Mouse (Mus musculus): ENCODE data around the gene Traf3ip3. TPM values are rescaled to one million over a fixed set of nuclear protein-coding genes. Genes with fewer than 3 reads are reported as not detected.

The Traf3ip3 gene
- polyA plus RNA-seq, 1 experiment from 2014 or later = 1.4 TPM

DNA sequence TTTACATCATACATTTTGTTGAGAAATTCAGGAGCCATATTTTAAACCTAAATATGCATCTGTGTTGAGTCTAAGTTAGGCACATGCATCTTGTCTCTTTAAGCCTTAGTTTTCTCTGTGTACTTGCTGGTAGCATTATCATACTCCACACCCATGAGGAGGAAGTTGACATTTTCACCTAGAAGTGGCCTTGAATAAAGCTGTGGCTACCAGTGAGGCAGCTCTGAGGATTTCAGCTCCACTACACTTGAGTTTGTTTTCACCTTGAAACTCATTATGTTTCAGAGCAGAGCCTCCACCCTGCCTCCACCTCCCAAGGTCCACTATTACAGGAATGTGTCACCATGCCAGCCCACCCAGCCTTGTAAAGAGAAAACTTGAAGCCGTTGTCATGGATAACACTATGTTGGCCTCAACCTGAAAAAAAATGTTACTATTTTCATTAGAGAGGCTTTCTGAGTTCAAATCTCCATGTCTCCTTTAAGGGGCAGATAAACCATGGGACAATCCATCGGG, 32.7 kb upstream of the Traf3ip3 start:
- no peak overlapping the region for H3K9ac ChIP-seq (ENCODE audit: low read length)
- no peak overlapping the region for H3K4me2 ChIP-seq
- no peaks in the 10 kb centered on the region for H3K4me1 ChIP-seq (ENCODE audit: control insufficient read depth, insufficient read depth, low read length)
- ATAC-seq (ENCODE audit: low FRiP score) (no peak), DNase-seq (ENCODE audit: low spot score, missing footprints) (no peak)
- H3K27ac ChIP-seq (ENCODE audit: low read depth, low read length) = no peak overlapping the region
- no peak overlapping the region for H3K4me3 ChIP-seq (ENCODE audit: low read depth, low read length)
- no peaks in the 10 kb centered on the region for H3K9me3 ChIP-seq (ENCODE audit: control insufficient read depth, low read length)
- WGBS = 93% methylated on average over 2 of the region's 2 CpGs
- no peaks in the 10 kb centered on the region for H3K36me3 ChIP-seq (ENCODE audit: control insufficient read depth, insufficient read depth, low read length)
- H3K27me3 ChIP-seq (ENCODE audit: control insufficient read depth, insufficient read depth, low read length) = no peaks in the 10 kb centered on the region; the same call in 1 of the 2 replicates

- no peaks in the 10 kb centered on the region for H3K36me3 ChIP-seq (ENCODE audit: control insufficient read depth, insufficient read depth, low read length)
- no peak overlapping the region for H3K27ac ChIP-seq (ENCODE audit: low read depth, low read length)
- H3K9ac ChIP-seq (ENCODE audit: low read length) = no peak overlapping the region
- H3K4me1 ChIP-seq (ENCODE audit: control insufficient read depth, insufficient read depth, low read length) = 0 out of 2 replicates have a peak, but pooled peaks cover 2% of the 10 kb centered on the region
- DNase-seq (ENCODE audit: low spot score, missing footprints) (no peak), ATAC-seq (ENCODE audit: low FRiP score) (no peak)
- WGBS = 90% methylated on average over 2 of the region's 2 CpGs
- H3K27me3 ChIP-seq (ENCODE audit: control insufficient read depth, insufficient read depth, low read length) = no peaks in the 10 kb centered on the region; the same call in 1 of the 2 replicates
- H3K4me2 ChIP-seq = no peak overlapping the region
- no peak overlapping the region for H3K4me3 ChIP-seq (ENCODE audit: low read depth, low read length)
- H3K9me3 ChIP-seq (ENCODE audit: control insufficient read depth, low read length) = no peaks in the 10 kb centered on the region
Measured at GRCm38 (mm10) chr1:193232732-193233131, 31.2 kb upstream of the Traf3ip3 start.

- no peak for ATAC-seq (ENCODE audit: low FRiP score)
- H3K27ac ChIP-seq (ENCODE audit: low read depth, low read length) = no peak overlapping the region
- H3K9me3 ChIP-seq (ENCODE audit: control insufficient read depth, low read length) = no peaks in the 10 kb centered on the region
- no peak overlapping the region for H3K4me2 ChIP-seq
- H3K36me3 ChIP-seq (ENCODE audit: control insufficient read depth, insufficient read depth, low read length) = no peaks in the 10 kb centered on the region
- no peak for DNase-seq (ENCODE audit: low spot score, missing footprints)
- H3K4me3 ChIP-seq (ENCODE audit: low read depth, low read length) = no peak overlapping the region
- no peaks in the 10 kb centered on the region; the same call in 1 of the 2 replicates for H3K27me3 ChIP-seq (ENCODE audit: control insufficient read depth, insufficient read depth, low read length)
- 85% methylated on average over 5 of the region's 5 CpGs for WGBS
- 0 out of 2 replicates have a peak, but pooled peaks cover 2% of the 10 kb centered on the region for H3K4me1 ChIP-seq (ENCODE audit: control insufficient read depth, insufficient read depth, low read length)
- H3K9ac ChIP-seq (ENCODE audit: low read length) = no peak overlapping the region
Measured at GRCm38 (mm10) chr1:193230935-193231334, 29.4 kb upstream of the Traf3ip3 start.

GRCm38 (mm10) chr1:193230531-193230930, 29.0 kb upstream of the Traf3ip3 start:
- Histone ChIP-seq H3K9me3 (ENCODE audit: control insufficient read depth, low read length) (no peaks in the 10 kb centered on the region), H3K36me3 (ENCODE audit: control insufficient read depth, insufficient read depth, low read length) (no peaks in the 10 kb centered on the region), H3K4me1 (ENCODE audit: control insufficient read depth, insufficient read depth, low read length) (0 out of 2 replicates have a peak, but pooled peaks cover 2% of the 10 kb centered on the region), H3K9ac (ENCODE audit: low read length) (no peak overlapping the region), H3K4me3 (ENCODE audit: low read depth, low read length) (no peak overlapping the region), H3K27me3 (ENCODE audit: control insufficient read depth, insufficient read depth, low read length) (no peaks in the 10 kb centered on the region; the same call in 1 of the 2 replicates), H3K4me2 (no peak overlapping the region), H3K27ac (ENCODE audit: low read depth, low read length) (no peak overlapping the region)
- no peak for DNase-seq (ENCODE audit: low spot score, missing footprints)
- 86% methylated on average over 3 of the region's 3 CpGs for WGBS
- no peak for ATAC-seq (ENCODE audit: low FRiP score)

DNA sequence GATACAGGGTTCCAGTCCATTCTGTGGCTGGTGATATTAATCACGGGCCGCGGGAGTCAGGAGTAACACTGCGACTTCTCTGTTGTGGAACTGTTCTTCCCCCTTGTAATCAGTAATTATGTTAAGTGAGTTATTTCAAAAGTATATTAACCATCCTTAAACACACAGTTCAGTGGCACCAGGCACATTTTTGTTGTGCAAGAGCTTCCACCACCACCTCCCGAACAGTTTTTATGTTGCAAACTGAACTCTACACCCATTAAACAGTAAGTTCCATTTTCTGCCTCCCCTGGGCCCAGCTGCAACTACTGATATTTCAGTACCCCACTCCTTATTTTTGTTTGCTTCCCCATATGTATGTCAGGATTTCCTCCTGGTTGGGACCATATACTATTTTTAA, 28.1 kb upstream of the Traf3ip3 start:
- Histone ChIP-seq H3K4me3 (ENCODE audit: low read depth, low read length) (no peak overlapping the region), H3K4me2 (no peak overlapping the region), H3K4me1 (ENCODE audit: control insufficient read depth, insufficient read depth, low read length) (0 out of 2 replicates have a peak, but pooled peaks cover 2% of the 10 kb centered on the region), H3K27ac (ENCODE audit: low read depth, low read length) (no peak overlapping the region), H3K36me3 (ENCODE audit: control insufficient read depth, insufficient read depth, low read length) (no peaks in the 10 kb centered on the region), H3K9me3 (ENCODE audit: control insufficient read depth, low read length) (no peaks in the 10 kb centered on the region), H3K27me3 (ENCODE audit: control insufficient read depth, insufficient read depth, low read length) (no peaks in the 10 kb centered on the region; the same call in 1 of the 2 replicates), H3K9ac (ENCODE audit: low read length) (no peak overlapping the region)
- WGBS = 93% methylated on average over 5 of the region's 5 CpGs
- ATAC-seq (ENCODE audit: low FRiP score) (no peak), DNase-seq (ENCODE audit: low spot score, missing footprints) (no peak)

- 72% methylated on average over 4 of the region's 4 CpGs for WGBS
Measured at GRCm38 (mm10) chr1:193227537-193227936, 26.0 kb upstream of the Traf3ip3 start.

DNA sequence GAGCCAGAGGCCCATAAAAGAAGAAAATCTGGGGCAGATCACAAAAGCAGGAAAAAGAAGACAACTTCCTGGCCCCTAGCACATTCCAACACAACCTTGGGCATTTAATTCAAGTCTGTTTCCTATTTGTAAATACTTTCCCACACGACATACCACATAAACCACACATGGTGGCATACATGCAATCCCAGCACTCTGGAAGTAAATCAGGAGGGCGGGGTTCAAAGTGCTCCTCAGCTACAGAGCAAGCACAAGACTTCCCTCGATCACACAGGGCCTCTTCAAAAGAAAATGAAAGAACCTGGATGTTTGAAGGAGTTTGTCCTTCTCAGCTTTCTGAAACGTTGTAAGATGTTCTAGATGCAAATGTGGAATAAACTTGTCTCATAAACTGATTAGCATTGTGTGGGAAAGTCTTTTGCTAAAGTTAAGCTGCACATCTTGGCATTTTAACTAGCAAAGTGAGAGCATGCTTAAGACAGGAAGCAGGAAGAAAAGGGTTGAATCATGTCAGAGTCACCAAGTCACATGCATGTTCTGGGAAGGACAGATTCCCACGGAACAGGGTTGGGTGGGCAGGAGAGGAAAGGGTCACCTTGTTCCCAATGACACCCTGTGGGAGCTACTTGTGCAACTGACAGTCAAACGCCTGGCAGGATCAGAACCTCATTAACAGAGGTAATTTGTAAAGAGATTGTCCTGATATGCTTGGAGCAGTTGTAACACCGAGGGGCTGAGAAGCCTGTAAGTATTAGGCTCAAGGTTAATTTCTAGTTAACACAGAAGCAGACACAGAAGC, 25.4 kb upstream of the Traf3ip3 start:
- WGBS = 63% methylated on average over 7 of the region's 7 CpGs
- Histone ChIP-seq H3K9me3 (ENCODE audit: control insufficient read depth, low read length) (no peaks in the 10 kb centered on the region), H3K4me1 (ENCODE audit: control insufficient read depth, insufficient read depth, low read length) (0 out of 2 replicates have a peak, but pooled peaks cover 2% of the 10 kb centered on the region), H3K9ac (ENCODE audit: low read length) (no peak overlapping the region), H3K4me3 (ENCODE audit: low read depth, low read length) (no peak overlapping the region), H3K4me2 (no peak overlapping the region), H3K36me3 (ENCODE audit: control insufficient read depth, insufficient read depth, low read length) (no peaks in the 10 kb centered on the region), H3K27ac (ENCODE audit: low read depth, low read length) (no peak overlapping the region), H3K27me3 (ENCODE audit: control insufficient read depth, insufficient read depth, low read length) (no peaks in the 10 kb centered on the region; the same call in 1 of the 2 replicates)
- no peak for ATAC-seq (ENCODE audit: low FRiP score)
- no peak for DNase-seq (ENCODE audit: low spot score, missing footprints)

More at GRCm38 (mm10) chr1:193227537-193227936, 26.0 kb upstream of the Traf3ip3 start:
- no peak overlapping the region for H3K4me3 ChIP-seq (ENCODE audit: low read depth, low read length)
- H3K27ac ChIP-seq (ENCODE audit: low read depth, low read length) = no peak overlapping the region
- H3K9ac ChIP-seq (ENCODE audit: low read length) = no peak overlapping the region
- no peak overlapping the region for H3K4me2 ChIP-seq
- H3K4me1 ChIP-seq (ENCODE audit: control insufficient read depth, insufficient read depth, low read length) = 0 out of 2 replicates have a peak, but pooled peaks cover 2% of the 10 kb centered on the region
- DNase-seq (ENCODE audit: low spot score, missing footprints) (no peak), ATAC-seq (ENCODE audit: low FRiP score) (no peak)
- H3K9me3 ChIP-seq (ENCODE audit: control insufficient read depth, low read length) = no peaks in the 10 kb centered on the region
- H3K27me3 ChIP-seq (ENCODE audit: control insufficient read depth, insufficient read depth, low read length) = no peaks in the 10 kb centered on the region; the same call in 1 of the 2 replicates
- H3K36me3 ChIP-seq (ENCODE audit: control insufficient read depth, insufficient read depth, low read length) = no peaks in the 10 kb centered on the region

DNA sequence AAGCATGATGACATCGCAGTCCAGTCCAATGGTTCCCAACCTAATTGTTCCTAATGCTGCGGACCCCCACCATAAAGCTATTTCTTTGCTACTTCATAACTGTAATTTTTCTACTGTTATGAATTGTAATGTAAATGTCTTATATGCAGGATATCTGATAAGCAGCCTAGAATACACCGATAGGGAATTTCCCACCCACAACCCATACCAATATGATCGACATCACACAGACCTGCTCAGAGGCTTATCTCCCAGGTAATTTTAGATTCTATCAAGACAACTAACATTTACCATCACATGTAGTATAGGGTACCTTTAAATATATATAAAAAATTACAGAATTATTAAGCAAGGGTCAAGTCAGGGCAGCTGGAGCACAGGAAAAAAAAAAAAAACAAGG, 24.6 kb upstream of the Traf3ip3 start:
- no peak overlapping the region for H3K27ac ChIP-seq (ENCODE audit: low read depth, low read length)
- H3K4me1 ChIP-seq (ENCODE audit: control insufficient read depth, insufficient read depth, low read length) = 0 out of 2 replicates have a peak, but pooled peaks cover 2% of the 10 kb centered on the region
- H3K4me3 ChIP-seq (ENCODE audit: low read depth, low read length) = no peak overlapping the region
- no peaks in the 10 kb centered on the region; the same call in 1 of the 2 replicates for H3K27me3 ChIP-seq (ENCODE audit: control insufficient read depth, insufficient read depth, low read length)
- no peak overlapping the region for H3K4me2 ChIP-seq
- no peaks in the 10 kb centered on the region for H3K36me3 ChIP-seq (ENCODE audit: control insufficient read depth, insufficient read depth, low read length)
- DNase-seq (ENCODE audit: low spot score, missing footprints) = no peak
- H3K9ac ChIP-seq (ENCODE audit: low read length) = no peak overlapping the region
- 92% methylated on average over 4 of the region's 4 CpGs for WGBS
- no peak for ATAC-seq (ENCODE audit: low FRiP score)
- no peaks in the 10 kb centered on the region for H3K9me3 ChIP-seq (ENCODE audit: control insufficient read depth, low read length)

GRCm38 (mm10) chr1:193225531-193225930, 24.0 kb upstream of the Traf3ip3 start:
- Histone ChIP-seq H3K9me3 (ENCODE audit: control insufficient read depth, low read length) (no peaks in the 10 kb centered on the region), H3K27me3 (ENCODE audit: control insufficient read depth, insufficient read depth, low read length) (no peaks in the 10 kb centered on the region; the same call in 1 of the 2 replicates), H3K27ac (ENCODE audit: low read depth, low read length) (no peak overlapping the region), H3K36me3 (ENCODE audit: control insufficient read depth, insufficient read depth, low read length) (no peaks in the 10 kb centered on the region), H3K4me3 (ENCODE audit: low read depth, low read length) (no peak overlapping the region), H3K4me1 (ENCODE audit: control insufficient read depth, insufficient read depth, low read length) (0 out of 2 replicates have a peak, but pooled peaks cover 2% of the 10 kb centered on the region), H3K4me2 (no peak overlapping the region), H3K9ac (ENCODE audit: low read length) (no peak overlapping the region)
- no peak for DNase-seq (ENCODE audit: low spot score, missing footprints)
- no peak for ATAC-seq (ENCODE audit: low FRiP score)
- 32% methylated on average over 3 of the region's 3 CpGs for WGBS
